Mouse (Mus musculus): ENCODE measurements around the gene Wnt4. TPM values are rescaled to one million over a fixed set of nuclear protein-coding genes. Genes with fewer than 3 reads are reported as not detected.

Gene Wnt4
- polyA plus RNA-seq (2014; fragmentation: Nextera tagmentation; extraction: Ambion mirVana) = 2.2 and 2.9 TPM in 2 replicates

- Histone ChIP-seq H3K4me2 (peak within 1 kb of the TSS; percentile 92), H3K9me3 (replicated peaks; ENCODE audit: control insufficient read depth, low read length) (no peaks in the 10 kb centered on the region), H3K4me1 (ENCODE audit: control insufficient read depth, insufficient read depth, low read length) (peaks cover 27% of the 10 kb centered on the region), H3K9ac (ENCODE audit: low read depth, low read length) (peak within 1 kb of the TSS; percentile 63; the same call in 1 of the 2 replicates), H3K36me3 (ENCODE audit: control insufficient read depth, insufficient read depth, low read length) (no peaks in the 10 kb centered on the region), H3K4me3 (ENCODE audit: low read depth, low read length) (peak within 1 kb of the TSS; percentile 59), H3K27me3 (ENCODE audit: control insufficient read depth, insufficient read depth, low read length) (peaks cover 70% of the 10 kb centered on the region), H3K27ac (ENCODE audit: low read depth, low read length) (no peak within 1 kb of the TSS)
- under 1% methylated on average over 25 of the region's 45 CpGs for WGBS (ENCODE audit: insufficient replicate concordance)
- ATAC-seq (replicated peaks; ENCODE audit: insufficient number of reproducible peaks, low FRiP score, low TSS enrichment) = peak; percentile 72; the same call in 1 of the 2 replicates
Observed at GRCm38 (mm10) chr4:137277166-137277513, at the start of gene Wnt4. Wnt4 (plus strand) TSS chr4:137277489.

DNA sequence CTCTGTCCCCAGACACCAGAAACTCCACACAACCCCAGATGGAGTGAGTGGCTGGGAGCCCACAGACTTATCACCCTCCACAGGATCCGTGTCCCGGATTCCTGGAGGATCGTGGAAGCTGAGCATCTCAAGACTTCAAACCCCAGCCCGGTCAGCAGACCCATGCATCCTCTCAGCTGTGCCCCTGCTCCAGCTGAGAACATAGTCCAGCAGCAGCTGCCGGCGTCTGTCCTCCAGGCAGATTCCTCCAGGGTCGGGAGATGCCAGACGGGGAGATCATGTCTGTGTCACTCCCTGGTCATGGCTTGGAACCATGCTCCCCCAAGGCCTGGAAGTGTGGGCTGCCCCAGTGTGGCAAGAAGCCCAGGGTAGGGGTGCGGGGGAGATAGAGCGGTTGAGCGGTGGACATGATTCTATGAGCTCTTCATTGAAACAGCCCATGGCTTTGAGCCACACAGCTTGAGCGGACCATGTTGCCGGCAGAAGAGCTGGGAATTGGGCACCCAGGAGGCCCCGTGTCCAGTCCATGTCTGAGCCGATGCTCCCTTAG, 48.6 kb upstream of the Wnt4 start:
- Histone ChIP-seq H3K27ac (ENCODE audit: low read depth, low read length) (no peak overlapping the region), H3K4me2 (no peak overlapping the region), H3K9me3 (replicated peaks; ENCODE audit: control insufficient read depth, low read length) (no peaks in the 10 kb centered on the region), H3K36me3 (ENCODE audit: control insufficient read depth, insufficient read depth, low read length) (no peaks in the 10 kb centered on the region), H3K9ac (ENCODE audit: low read depth, low read length) (no peak overlapping the region), H3K4me1 (ENCODE audit: control insufficient read depth, insufficient read depth, low read length) (0 out of 2 replicates have a peak, but pooled peaks cover 2% of the 10 kb centered on the region), H3K4me3 (ENCODE audit: low read depth, low read length) (no peak overlapping the region), H3K27me3 (ENCODE audit: control insufficient read depth, insufficient read depth, low read length) (no peaks in the 10 kb centered on the region)
- no peak for ATAC-seq (replicated peaks; ENCODE audit: insufficient number of reproducible peaks, low FRiP score, low TSS enrichment)
- 86% methylated on average over 15 of the region's 15 CpGs for WGBS (ENCODE audit: insufficient replicate concordance)

DNA sequence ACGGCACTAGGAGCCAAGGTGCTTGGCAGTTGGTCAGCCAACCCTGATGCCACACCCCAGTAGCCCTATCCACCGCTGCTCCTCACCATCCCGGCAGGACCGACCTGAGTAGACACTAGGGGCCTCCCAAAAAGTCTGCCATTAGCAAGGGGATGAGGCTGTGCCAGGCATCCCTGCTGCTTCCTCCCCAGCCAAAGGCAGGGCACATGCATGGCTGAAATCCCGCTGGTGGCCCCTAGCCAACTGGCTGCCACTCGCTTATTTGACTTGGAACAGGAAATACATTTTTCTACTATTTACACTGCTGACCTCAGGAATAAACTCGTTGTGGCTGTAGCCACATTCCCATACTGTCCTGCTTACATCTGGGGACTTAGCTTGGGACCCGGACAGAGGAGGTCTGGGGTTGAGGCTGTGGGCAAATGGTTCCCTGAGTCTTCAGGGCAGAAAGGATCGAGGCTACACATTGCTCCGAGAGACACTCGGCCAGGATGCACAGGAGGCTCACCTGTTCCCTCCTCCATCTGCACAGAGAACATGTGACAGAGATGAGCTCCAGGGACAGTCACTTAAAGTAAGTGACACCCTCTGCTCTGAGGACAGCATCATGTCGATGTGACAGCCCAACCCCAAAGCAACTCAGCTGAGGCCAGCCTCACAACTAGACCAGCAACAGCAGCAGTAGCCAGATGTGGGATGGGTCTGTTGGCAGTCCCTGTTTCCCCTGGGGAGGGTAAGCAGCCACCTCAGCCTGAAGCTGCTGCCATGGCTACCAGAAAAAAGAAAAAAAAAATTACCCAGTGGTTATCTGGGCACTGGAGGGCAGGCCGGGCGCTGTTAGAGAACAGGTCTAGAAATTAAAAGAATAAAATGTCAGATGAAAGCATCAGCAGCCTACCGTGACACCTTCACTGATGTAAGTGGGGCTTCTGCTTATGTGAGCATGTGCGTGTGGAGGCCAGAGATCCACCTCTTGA, 45.5 kb upstream of the Wnt4 start:
- H3K9ac ChIP-seq (ENCODE audit: low read depth, low read length) = 0 out of 2 replicates have a peak overlapping the region, but pooled peaks have one; percentile 46
- WGBS (ENCODE audit: insufficient replicate concordance) = 63% methylated on average over 16 of the region's 16 CpGs
- no peak overlapping the region for H3K4me2 ChIP-seq
- H3K4me1 ChIP-seq (ENCODE audit: control insufficient read depth, insufficient read depth, low read length) = 0 out of 2 replicates have a peak, but pooled peaks cover 2% of the 10 kb centered on the region
- no peaks in the 10 kb centered on the region for H3K27me3 ChIP-seq (ENCODE audit: control insufficient read depth, insufficient read depth, low read length)
- H3K27ac ChIP-seq (ENCODE audit: low read depth, low read length) = no peak overlapping the region
- H3K4me3 ChIP-seq (ENCODE audit: low read depth, low read length) = no peak overlapping the region
- no peaks in the 10 kb centered on the region for H3K9me3 ChIP-seq (replicated peaks; ENCODE audit: control insufficient read depth, low read length)
- no peaks in the 10 kb centered on the region for H3K36me3 ChIP-seq (ENCODE audit: control insufficient read depth, insufficient read depth, low read length)
- no peak for ATAC-seq (replicated peaks; ENCODE audit: insufficient number of reproducible peaks, low FRiP score, low TSS enrichment)

- ATAC-seq (replicated peaks; ENCODE audit: insufficient number of reproducible peaks, low FRiP score, low TSS enrichment) = no peak
- no peak overlapping the region for H3K9ac ChIP-seq (ENCODE audit: low read depth, low read length)
- no peak overlapping the region for H3K27ac ChIP-seq (ENCODE audit: low read depth, low read length)
- no peaks in the 10 kb centered on the region for H3K9me3 ChIP-seq (replicated peaks; ENCODE audit: control insufficient read depth, low read length)
- no peak overlapping the region for H3K4me3 ChIP-seq (ENCODE audit: low read depth, low read length)
- H3K27me3 ChIP-seq (ENCODE audit: control insufficient read depth, insufficient read depth, low read length) = no peaks in the 10 kb centered on the region
- H3K36me3 ChIP-seq (ENCODE audit: control insufficient read depth, insufficient read depth, low read length) = no peaks in the 10 kb centered on the region
- WGBS (ENCODE audit: insufficient replicate concordance) = 74% methylated on average over 5 of the region's 5 CpGs
- 0 out of 2 replicates have a peak, but pooled peaks cover 2% of the 10 kb centered on the region for H3K4me1 ChIP-seq (ENCODE audit: control insufficient read depth, insufficient read depth, low read length)
- no peak overlapping the region for H3K4me2 ChIP-seq
Observed at GRCm38 (mm10) chr4:137233632-137234031, 43.7 kb upstream of the Wnt4 start.

GRCm38 (mm10) chr4:137234444-137234843, 42.8 kb upstream of the Wnt4 start:
- no peaks in the 10 kb centered on the region for H3K27me3 ChIP-seq (ENCODE audit: control insufficient read depth, insufficient read depth, low read length)
- 0 out of 2 replicates have a peak, but pooled peaks cover 2% of the 10 kb centered on the region for H3K4me1 ChIP-seq (ENCODE audit: control insufficient read depth, insufficient read depth, low read length)
- 85% methylated on average over 2 of the region's 2 CpGs for WGBS (ENCODE audit: insufficient replicate concordance)
- no peak for ATAC-seq (replicated peaks; ENCODE audit: insufficient number of reproducible peaks, low FRiP score, low TSS enrichment)
- no peak overlapping the region for H3K27ac ChIP-seq (ENCODE audit: low read depth, low read length)
- no peak overlapping the region for H3K4me3 ChIP-seq (ENCODE audit: low read depth, low read length)
- H3K36me3 ChIP-seq (ENCODE audit: control insufficient read depth, insufficient read depth, low read length) = no peaks in the 10 kb centered on the region
- H3K9ac ChIP-seq (ENCODE audit: low read depth, low read length) = no peak overlapping the region
- H3K9me3 ChIP-seq (replicated peaks; ENCODE audit: control insufficient read depth, low read length) = no peaks in the 10 kb centered on the region
- no peak overlapping the region for H3K4me2 ChIP-seq

GRCm38 (mm10) chr4:137235368-137235767, 41.9 kb upstream of the Wnt4 start:
- 65% methylated on average over 9 of the region's 9 CpGs for WGBS (ENCODE audit: insufficient replicate concordance)
- H3K4me3 ChIP-seq (ENCODE audit: low read depth, low read length) = no peak overlapping the region

DNA sequence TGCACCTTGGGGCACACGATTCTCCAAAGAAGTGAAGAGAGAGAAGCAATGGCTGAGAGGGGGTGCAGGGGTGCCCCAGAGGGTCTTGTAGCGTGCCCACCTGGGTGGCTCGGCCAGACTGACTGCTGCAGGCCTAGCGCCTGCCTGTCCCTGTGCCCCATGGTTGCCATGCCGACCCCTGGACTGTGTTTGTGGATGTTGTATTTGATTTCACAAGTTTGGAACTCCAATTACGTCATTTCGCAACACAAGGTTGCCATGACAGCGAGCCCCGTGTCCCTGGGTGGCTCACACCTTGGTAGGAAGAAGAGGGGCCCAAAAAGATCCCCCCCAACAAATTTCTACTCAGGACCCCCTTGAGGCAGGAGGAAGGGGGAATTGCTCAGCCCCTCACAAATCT, 32.4 kb upstream of the Wnt4 start:
- Histone ChIP-seq H3K9ac (ENCODE audit: low read depth, low read length) (no peak overlapping the region), H3K27ac (ENCODE audit: low read depth, low read length) (no peak overlapping the region), H3K36me3 (ENCODE audit: control insufficient read depth, insufficient read depth, low read length) (no peaks in the 10 kb centered on the region), H3K27me3 (ENCODE audit: control insufficient read depth, insufficient read depth, low read length) (no peaks in the 10 kb centered on the region), H3K9me3 (replicated peaks; ENCODE audit: control insufficient read depth, low read length) (peaks cover 3% of the 10 kb centered on the region), H3K4me3 (ENCODE audit: low read depth, low read length) (no peak overlapping the region), H3K4me1 (ENCODE audit: control insufficient read depth, insufficient read depth, low read length) (no peaks in the 10 kb centered on the region), H3K4me2 (no peak overlapping the region)
- ATAC-seq (replicated peaks; ENCODE audit: insufficient number of reproducible peaks, low FRiP score, low TSS enrichment) = no peak
- WGBS (ENCODE audit: insufficient replicate concordance) = 84% methylated on average over 9 of the region's 9 CpGs

More at GRCm38 (mm10) chr4:137235368-137235767, 41.9 kb upstream of the Wnt4 start:
- no peak for ATAC-seq (replicated peaks; ENCODE audit: insufficient number of reproducible peaks, low FRiP score, low TSS enrichment)
- H3K4me2 ChIP-seq = no peak overlapping the region
- no peaks in the 10 kb centered on the region for H3K36me3 ChIP-seq (ENCODE audit: control insufficient read depth, insufficient read depth, low read length)
- H3K27me3 ChIP-seq (ENCODE audit: control insufficient read depth, insufficient read depth, low read length) = no peaks in the 10 kb centered on the region
- peaks cover 3% of the 10 kb centered on the region for H3K9me3 ChIP-seq (replicated peaks; ENCODE audit: control insufficient read depth, low read length)
- H3K9ac ChIP-seq (ENCODE audit: low read depth, low read length) = no peak overlapping the region
- H3K4me1 ChIP-seq (ENCODE audit: control insufficient read depth, insufficient read depth, low read length) = 0 out of 2 replicates have a peak, but pooled peaks cover 2% of the 10 kb centered on the region
- no peak overlapping the region for H3K27ac ChIP-seq (ENCODE audit: low read depth, low read length)

DNA sequence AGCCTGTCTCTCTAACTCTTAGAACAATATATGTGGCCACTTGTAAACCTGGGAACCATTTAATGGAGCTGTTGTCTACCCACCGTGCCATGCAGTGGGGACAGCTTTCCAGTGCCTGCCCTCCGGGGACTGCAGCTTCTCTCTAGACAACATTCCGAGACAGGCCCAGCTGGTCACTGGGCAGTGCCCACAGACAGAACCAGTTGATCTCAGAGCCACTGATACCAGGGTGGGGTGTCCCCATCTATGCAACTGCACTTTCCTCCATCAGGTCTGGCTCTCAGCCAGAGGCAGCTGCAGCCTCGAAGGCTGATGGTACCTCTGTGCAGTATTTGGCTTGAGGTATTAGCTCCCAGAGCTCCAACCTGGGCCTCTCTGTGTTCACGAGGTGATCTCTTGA, 27.0 kb upstream of the Wnt4 start:
- no peak for ATAC-seq (replicated peaks; ENCODE audit: insufficient number of reproducible peaks, low FRiP score, low TSS enrichment)
- Histone ChIP-seq H3K27me3 (ENCODE audit: control insufficient read depth, insufficient read depth, low read length) (no peaks in the 10 kb centered on the region), H3K4me3 (ENCODE audit: low read depth, low read length) (no peak overlapping the region), H3K4me2 (no peak overlapping the region), H3K9me3 (replicated peaks; ENCODE audit: control insufficient read depth, low read length) (peaks cover 3% of the 10 kb centered on the region; the same call in 1 of the 2 replicates), H3K27ac (ENCODE audit: low read depth, low read length) (no peak overlapping the region), H3K36me3 (ENCODE audit: control insufficient read depth, insufficient read depth, low read length) (no peaks in the 10 kb centered on the region), H3K9ac (ENCODE audit: low read depth, low read length) (no peak overlapping the region), H3K4me1 (ENCODE audit: control insufficient read depth, insufficient read depth, low read length) (no peaks in the 10 kb centered on the region)
- 59% methylated on average over 5 of the region's 5 CpGs for WGBS (ENCODE audit: insufficient replicate concordance)

Data from heart, embryonic 11.5 days (tissue).